Mouse (Mus musculus): ENCODE measurements around the gene Irf9. TPM values are rescaled to one million over a fixed set of nuclear protein-coding genes. Genes with fewer than 3 reads are reported as not detected.

The Irf9 gene
- 18.4 and 20.3 TPM in 2 replicates for polyA plus RNA-seq (2012; rRNA removed)

GRCm38 (mm10) chr14:55603271-55603632 is at the start of gene Irf9:
TSS of gene Irf9 (plus strand) at chr14:55603571.
- H3K27ac ChIP-seq (ENCODE audit: insufficient read depth, low read length) = 0 out of 2 replicates have a peak within 1 kb of the TSS, but pooled peaks have one; percentile 5
- H3K4me1 ChIP-seq (ENCODE audit: control insufficient read depth, insufficient read depth, low read length) = peaks cover 4% of the 10 kb centered on the region; the same call in 1 of the 2 replicates
- DNase-seq = no peak
- no peaks in the 10 kb centered on the region for H3K27me3 ChIP-seq (ENCODE audit: control insufficient read depth, insufficient read depth, low read length)
- no peak for TF ChIP-seq CTCF (IDR thresholded peaks at IDR 0.05; ENCODE audit: borderline replicate concordance, insufficient read depth, low read depth, low read length)
- TF ChIP-seq POLR2A (IDR thresholded peaks at IDR 0.05; ENCODE audit: borderline replicate concordance, insufficient read depth, low read length) = no peak
- H3K4me3 ChIP-seq (replicated peaks; ENCODE audit: insufficient read depth, low read depth, low read length) = peak within 1 kb of the TSS; percentile 55
- WGBS = 85% methylated on average over 7 of the region's 7 CpGs

- Histone ChIP-seq H3K4me3 (replicated peaks; ENCODE audit: insufficient read depth, low read depth, low read length) (no peak overlapping the region), H3K27ac (ENCODE audit: insufficient read depth, low read length) (no peak overlapping the region), H3K4me1 (ENCODE audit: control insufficient read depth, insufficient read depth, low read length) (peaks cover 4% of the 10 kb centered on the region; the same call in 1 of the 2 replicates), H3K27me3 (ENCODE audit: control insufficient read depth, insufficient read depth, low read length) (no peaks in the 10 kb centered on the region)
- no peak for TF ChIP-seq CTCF (IDR thresholded peaks at IDR 0.05; ENCODE audit: borderline replicate concordance, insufficient read depth, low read depth, low read length)
- no peak for TF ChIP-seq POLR2A (IDR thresholded peaks at IDR 0.05; ENCODE audit: borderline replicate concordance, insufficient read depth, low read length)
- no peak for DNase-seq
Observed at GRCm38 (mm10) chr14:55554635-55555034, 48.7 kb upstream of the Irf9 start.

- 82% methylated on average over 3 of the region's 3 CpGs for WGBS
- no peak for DNase-seq
- no peaks in the 10 kb centered on the region for H3K27me3 ChIP-seq (ENCODE audit: control insufficient read depth, insufficient read depth, low read length)
- H3K27ac ChIP-seq (ENCODE audit: insufficient read depth, low read length) = no peak overlapping the region
- no peaks in the 10 kb centered on the region for H3K4me1 ChIP-seq (ENCODE audit: control insufficient read depth, insufficient read depth, low read length)
- no peak overlapping the region for H3K4me3 ChIP-seq (replicated peaks; ENCODE audit: insufficient read depth, low read depth, low read length)
- TF ChIP-seq POLR2A (IDR thresholded peaks at IDR 0.05; ENCODE audit: borderline replicate concordance, insufficient read depth, low read length) (no peak), CTCF (IDR thresholded peaks at IDR 0.05; ENCODE audit: borderline replicate concordance, insufficient read depth, low read depth, low read length) (no peak)
Observed at GRCm38 (mm10) chr14:55555788-55556187, 47.6 kb upstream of the Irf9 start.

- Histone ChIP-seq H3K27me3 (ENCODE audit: control insufficient read depth, insufficient read depth, low read length) (no peaks in the 10 kb centered on the region), H3K4me1 (ENCODE audit: control insufficient read depth, insufficient read depth, low read length) (peaks cover 4% of the 10 kb centered on the region; the same call in 1 of the 2 replicates), H3K4me3 (replicated peaks; ENCODE audit: insufficient read depth, low read depth, low read length) (no peak overlapping the region), H3K27ac (ENCODE audit: insufficient read depth, low read length) (no peak overlapping the region)
- peak; percentile 87 for TF ChIP-seq CTCF (IDR thresholded peaks at IDR 0.05; ENCODE audit: borderline replicate concordance, insufficient read depth, low read depth, low read length)
- no peak for TF ChIP-seq POLR2A (IDR thresholded peaks at IDR 0.05; ENCODE audit: borderline replicate concordance, insufficient read depth, low read length)
- DNase-seq = peak; percentile 74 to 80
- WGBS = 25% methylated on average over 5 of the region's 5 CpGs
Observed at GRCm38 (mm10) chr14:55557003-55557402, 46.4 kb upstream of the Irf9 start.

- Histone ChIP-seq H3K4me3 (replicated peaks; ENCODE audit: insufficient read depth, low read depth, low read length) (no peak overlapping the region), H3K4me1 (ENCODE audit: control insufficient read depth, insufficient read depth, low read length) (peaks cover 5% of the 10 kb centered on the region; the same call in 1 of the 2 replicates), H3K27me3 (ENCODE audit: control insufficient read depth, insufficient read depth, low read length) (no peaks in the 10 kb centered on the region), H3K27ac (ENCODE audit: insufficient read depth, low read length) (no peak overlapping the region)
- no peak for TF ChIP-seq POLR2A (IDR thresholded peaks at IDR 0.05; ENCODE audit: borderline replicate concordance, insufficient read depth, low read length)
- TF ChIP-seq CTCF (IDR thresholded peaks at IDR 0.05; ENCODE audit: borderline replicate concordance, insufficient read depth, low read depth, low read length) = no peak
- WGBS = 93% methylated on average over 3 of the region's 3 CpGs
- DNase-seq = no peak
Observed at GRCm38 (mm10) chr14:55557587-55557986, 45.8 kb upstream of the Irf9 start.

GRCm38 (mm10) chr14:55558740-55559448 is 44.5 kb upstream of the Irf9 start:
- Histone ChIP-seq H3K27me3 (ENCODE audit: control insufficient read depth, insufficient read depth, low read length) (no peaks in the 10 kb centered on the region), H3K4me1 (ENCODE audit: control insufficient read depth, insufficient read depth, low read length) (peaks cover 5% of the 10 kb centered on the region; the same call in 1 of the 2 replicates), H3K4me3 (replicated peaks; ENCODE audit: insufficient read depth, low read depth, low read length) (no peak overlapping the region), H3K27ac (ENCODE audit: insufficient read depth, low read length) (no peak overlapping the region)
- WGBS = 53% methylated on average over 6 of the region's 6 CpGs
- no peak for DNase-seq
- TF ChIP-seq CTCF (IDR thresholded peaks at IDR 0.05; ENCODE audit: borderline replicate concordance, insufficient read depth, low read depth, low read length) = no peak
- no peak for TF ChIP-seq POLR2A (IDR thresholded peaks at IDR 0.05; ENCODE audit: borderline replicate concordance, insufficient read depth, low read length)

- WGBS = under 1% methylated on average over 27 of the region's 27 CpGs
- Histone ChIP-seq H3K4me3 (replicated peaks; ENCODE audit: insufficient read depth, low read depth, low read length) (peak within 1 kb of the TSS; percentile 84), H3K4me1 (ENCODE audit: control insufficient read depth, insufficient read depth, low read length) (peaks cover 5% of the 10 kb centered on the region; the same call in 1 of the 2 replicates), H3K27ac (ENCODE audit: insufficient read depth, low read length) (peak within 1 kb of the TSS; percentile 93), H3K27me3 (ENCODE audit: control insufficient read depth, insufficient read depth, low read length) (no peaks in the 10 kb centered on the region)
- peak; percentile 93 to 94 for DNase-seq
- TF ChIP-seq POLR2A (IDR thresholded peaks at IDR 0.05; ENCODE audit: borderline replicate concordance, insufficient read depth, low read length) = 0 out of 2 replicates have a peak, but pooled peaks have one; percentile 49
- no peak; the same call in 1 of the 2 replicates for TF ChIP-seq CTCF (IDR thresholded peaks at IDR 0.05; ENCODE audit: borderline replicate concordance, insufficient read depth, low read depth, low read length)
Observed at GRCm38 (mm10) chr14:55559799-55560201, 43.6 kb upstream of the Irf9 start, which contains the start of gene Dcaf11. TSS of gene Dcaf11 (plus strand) at chr14:55560006.
